Mouse (Mus musculus) thymus, adult 18-20 months (tissue): ENCODE measurements at regions not wholly inside any gene's neighbourhood (a gene's known extent, or its start where the extent isn't known, plus 50 kb on each side); places are given as distances from the start of the nearest gene placed in this dataset.

Experiments
- DNase-seq, 2 experiments: peaks; one replicate each; pipeline ENCODE4 v3.0.0; 2022; ENCODE audit warnings: mixed read lengths in 2 of 2

DNA sequence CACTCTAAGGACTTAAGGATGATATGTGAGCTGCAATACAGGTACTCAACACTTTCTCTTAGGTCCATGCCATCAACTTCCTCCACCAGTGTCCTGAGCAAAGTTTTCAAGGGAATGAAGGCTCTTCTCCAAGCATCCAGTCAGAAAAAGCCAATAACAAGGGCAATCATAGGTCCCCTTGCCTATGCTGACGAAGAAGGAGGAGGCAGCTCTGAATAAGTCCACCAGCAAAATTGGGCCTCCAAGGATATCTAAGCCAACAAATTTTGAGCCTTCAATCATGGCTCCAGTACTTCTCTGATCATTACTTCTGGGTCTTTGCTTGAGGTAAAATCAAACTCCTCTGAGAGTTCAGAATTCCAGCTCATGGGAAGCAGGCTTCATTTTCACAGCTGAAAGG, 293.1 kb downstream of the Snurf start:
- DNase-seq = peak; percentile 1 to 9
